ENCODE assay signal across 11 mouse cellular contexts in genomic region chr2:154374807-154375601, GRCm38 (mm10). TPM values are rescaled to one million over a fixed set of nuclear protein-coding genes. Genes with fewer than 3 reads are reported as not detected.
DNase-seq lines count a peak whose midpoint lies in the region; ATAC-seq and TF ChIP-seq lines count a peak whose summit lies in the region.
"Had no signal": no experiment of that assay in that cellular context is flagged by ENCODE, and none has a peak within 500 bp of the region (broad histone marks: within the 10 kb centered on the region; RNA-seq: fewer than 3 reads in every experiment).

No protein-coding gene starts in this region.

- no peak overlapping the region for H3K27ac ChIP-seq in heart, embryonic 10.5 days
- H3K27ac ChIP-seq in heart, adult 2 months, result peak overlapping the region; percentile 96
- H3K27ac ChIP-seq in forebrain, embryonic 14.5 days (ENCODE audit: low read depth, low read length), result no peak overlapping the region
- H3K27ac ChIP-seq in kidney, embryonic 16.5 days (ENCODE audit: low read length), result no peak overlapping the region
- H3K27ac ChIP-seq: lung, embryonic 15.5 days; neural tube, embryonic 12.5 days had no signal

- H3K9me3 ChIP-seq in heart, embryonic 10.5 days, result no peaks in the 10 kb centered on the region
- no peaks in the 10 kb centered on the region for H3K9me3 ChIP-seq in forebrain, embryonic 14.5 days (replicated peaks; ENCODE audit: control insufficient read depth, low read length)
- no peaks in the 10 kb centered on the region for H3K9me3 ChIP-seq in kidney, embryonic 16.5 days (ENCODE audit: low read length)
- H3K9me3 ChIP-seq: lung, embryonic 15.5 days; neural tube, embryonic 12.5 days had no signal

- peak; percentile 32 for TF ChIP-seq POLR2A in heart, adult 2 months (IDR thresholded peaks at IDR 0.05; ENCODE audit: insufficient read depth, low read depth, low read length)

- no peak overlapping the region for H3K4me3 ChIP-seq in heart, embryonic 10.5 days
- no peak overlapping the region for H3K4me3 ChIP-seq in heart, adult 2 months
- no peak overlapping the region for H3K4me3 ChIP-seq in forebrain, embryonic 14.5 days (ENCODE audit: low read depth, low read length)
- H3K4me3 ChIP-seq in kidney, embryonic 16.5 days (ENCODE audit: low read length), result no peak overlapping the region
- H3K4me3 ChIP-seq: lung, embryonic 15.5 days; neural tube, embryonic 12.5 days had no signal

- TF ChIP-seq EP300 in heart, adult 2 months (IDR thresholded peaks at IDR 0.05; ENCODE audit: insufficient read depth, low read depth, low read length), result peak; percentile 90

- no peaks in the 10 kb centered on the region for H3K79me2 ChIP-seq in heart, adult 2 months (replicated peaks; ENCODE audit: control insufficient read depth, insufficient read depth, low read length)

- no peak for ATAC-seq in forebrain, embryonic 14.5 days
- ATAC-seq in kidney, embryonic 16.5 days (ENCODE audit: low FRiP score, low TSS enrichment), result no peak

- no peak overlapping the region for H3K4me2 ChIP-seq in forebrain, embryonic 14.5 days (ENCODE audit: low read length)
- H3K4me2 ChIP-seq in kidney, embryonic 16.5 days (replicated peaks; ENCODE audit: low read depth, low read length), result no peak overlapping the region
- H3K4me2 ChIP-seq: lung, embryonic 15.5 days; neural tube, embryonic 12.5 days had no signal

- H3K27me3 ChIP-seq in heart, embryonic 10.5 days (ENCODE audit: insufficient read depth, poor library complexity, severe bottlenecking), result no peaks in the 10 kb centered on the region
- no peaks in the 10 kb centered on the region for H3K27me3 ChIP-seq in heart, adult 2 months (ENCODE audit: control insufficient read depth, insufficient read depth, low read length)
- H3K27me3 ChIP-seq in forebrain, embryonic 14.5 days (replicated peaks; ENCODE audit: control insufficient read depth, insufficient read depth, low read length), result no peaks in the 10 kb centered on the region
- H3K27me3 ChIP-seq in kidney, embryonic 16.5 days (ENCODE audit: insufficient read depth, low read length), result no peaks in the 10 kb centered on the region
- H3K27me3 ChIP-seq: lung, embryonic 15.5 days; neural tube, embryonic 12.5 days had no signal

- peak; percentile 98 for DNase-seq in heart, adult 11 months
- no peak for DNase-seq in heart, embryonic 10.5 days (ENCODE audit: low spot score)
- DNase-seq in adrenal gland, adult 8-10 months, result peak; percentile 29
- DNase-seq in heart, adult 2 months, result peak; percentile 63 to 84
- DNase-seq in left cerebral cortex, postnatal 4 days, result peak; percentile 16
- DNase-seq in forebrain, embryonic 14.5 days (ENCODE audit: low spot score), result no peak
- DNase-seq in MN1 (ENCODE audit: low spot score), result no peak
- DNase-seq: kidney, adult 11 months had no signal

- H3K4me1 ChIP-seq in heart, embryonic 10.5 days, result peaks cover 17% of the 10 kb centered on the region
- peaks cover 8% of the 10 kb centered on the region for H3K4me1 ChIP-seq in heart, adult 2 months (ENCODE audit: control insufficient read depth, insufficient read depth, low read length)
- no peaks in the 10 kb centered on the region for H3K4me1 ChIP-seq in forebrain, embryonic 14.5 days (ENCODE audit: control insufficient read depth, insufficient read depth, low read length)
- H3K4me1 ChIP-seq in kidney, embryonic 16.5 days (ENCODE audit: insufficient read depth, low read length), result peaks cover 4% of the 10 kb centered on the region

- H3K36me3 ChIP-seq in heart, embryonic 10.5 days, result peaks cover 28% of the 10 kb centered on the region
- H3K36me3 ChIP-seq in heart, adult 2 months (ENCODE audit: control insufficient read depth, insufficient read depth, low read length), result peaks cover 3% of the 10 kb centered on the region; the same call in 1 of the 2 replicates
- no peaks in the 10 kb centered on the region for H3K36me3 ChIP-seq in forebrain, embryonic 14.5 days (ENCODE audit: control insufficient read depth, insufficient read depth, low read length)
- no peaks in the 10 kb centered on the region for H3K36me3 ChIP-seq in kidney, embryonic 16.5 days (ENCODE audit: insufficient read depth, low read length)
- H3K36me3 ChIP-seq: lung, embryonic 15.5 days; neural tube, embryonic 12.5 days had no signal

- TF ChIP-seq CTCF in heart, adult 2 months (IDR thresholded peaks at IDR 0.05), result no peak

- 70% methylated on average over 6 of the region's 6 CpGs for WGBS in heart, embryonic 10.5 days
- WGBS in heart, adult 2 months, result 50% methylated on average over 6 of the region's 6 CpGs
- 78% methylated on average over 6 of the region's 6 CpGs for WGBS in forebrain, embryonic 14.5 days
- WGBS in kidney, embryonic 16.5 days, result 79% methylated on average over 6 of the region's 6 CpGs

- intact Hi-C loops in heart, adult 2 months (cut with DNase I), result loop anchor here (1.0 kb wide), 1 partner anchor 15 kb away; no protein-coding TSS in a partner anchor
- intact Hi-C loops in left cerebral cortex, postnatal 4 days (cut with DNase I), result loop anchor here (5.0 kb wide), 1 partner anchor 168 kb away; no protein-coding TSS in a partner anchor

- H3K9ac ChIP-seq in heart, adult 2 months (ENCODE audit: low read depth, low read length), result no peak overlapping the region
- no peak overlapping the region for H3K9ac ChIP-seq in forebrain, embryonic 14.5 days (ENCODE audit: low read length)
- no peak overlapping the region for H3K9ac ChIP-seq in kidney, embryonic 16.5 days (replicated peaks; ENCODE audit: low read length)
- H3K9ac ChIP-seq: lung, embryonic 15.5 days; neural tube, embryonic 12.5 days had no signal

RNA-seq across cellular contexts. Expression of gene Cdk5rap1, which starts 2.2 kb away (rescaled TPM):
- polyA plus RNA-seq in heart, embryonic 10.5 days (2016; fragmentation: Nextera tagmentation; extraction: Ambion mirVana), result 15.7 and 18.7 TPM in 2 replicates
- 10 to 100 TPM; 13.7 to 25.4 (median 18.6) TPM for total RNA-seq in adrenal gland, adult 8-10 months (2022)
- total RNA-seq in heart, adult 2 months (2021), result 10 to 100 TPM; 20.1 to 20.2 TPM
- 10.5 and 21.1 TPM in 2 replicates for polyA plus RNA-seq in heart, adult 2 months (2012; rRNA removed)
- total RNA-seq in left cerebral cortex, postnatal 4 days (2021), result 10 to 100 TPM; 10.2 to 14.4 TPM
- polyA plus RNA-seq in forebrain, embryonic 14.5 days (2014; fragmentation: Nextera tagmentation; extraction: Ambion mirVana), result 18.8 and 24.1 TPM in 2 replicates
- polyA plus RNA-seq in kidney, embryonic 16.5 days (2015; fragmentation: Nextera tagmentation; extraction: Ambion mirVana), result 17.4 and 23.4 TPM in 2 replicates

RNA-seq across cellular contexts. Expression of gene Snta1, which starts 32.9 kb away (rescaled TPM):
- polyA plus RNA-seq in heart, embryonic 10.5 days (2016; fragmentation: Nextera tagmentation; extraction: Ambion mirVana), result 28.1 and 42.0 TPM in 2 replicates
- 10 to 100 TPM; 21.3 to 37.6 (median 31.5) TPM for total RNA-seq in adrenal gland, adult 8-10 months (2022)
- 10 to 100 TPM; 73.6 to 95.0 TPM for total RNA-seq in heart, adult 2 months (2021)
- polyA plus RNA-seq in heart, adult 2 months (2012; rRNA removed), result 64.8 and 66.0 TPM in 2 replicates
- 10 to 100 TPM; 21.7 to 22.2 TPM for total RNA-seq in left cerebral cortex, postnatal 4 days (2021)
- 2.6 and 4.6 TPM in 2 replicates for polyA plus RNA-seq in forebrain, embryonic 14.5 days (2014; fragmentation: Nextera tagmentation; extraction: Ambion mirVana)
- 9.5 and 12.2 TPM in 2 replicates for polyA plus RNA-seq in kidney, embryonic 16.5 days (2015; fragmentation: Nextera tagmentation; extraction: Ambion mirVana)

Comparison
In these comparisons a context has a peak if more than half of its experiments do, and no peak if none do; other contexts are left out.
1. DNase-seq: peak in heart, adult 11 months (single experiment), adrenal gland, adult 8-10 months (single experiment), heart, adult 2 months (2 of 2) and left cerebral cortex, postnatal 4 days (single experiment); none in heart, embryonic 10.5 days (single experiment), forebrain, embryonic 14.5 days (single experiment) and MN1 (single experiment).